Mouse (Mus musculus) embryonic facial prominence, embryonic 11.5 days (tissue): ENCODE results near the gene Pltp. TPM values are rescaled to one million over a fixed set of nuclear protein-coding genes. Genes with fewer than 3 reads are reported as not detected.

Experiments used
- ATAC-seq: fragments of 200-750 bp; cut with Nextera tagmentation; replicated peaks from 2 replicates; pipeline ENCODE4 v1.8.0; 2017; ENCODE audit warnings: low read depth; ENCODE audit not compliant: insufficient number of reproducible peaks, low FRiP score, low TSS enrichment
- DNase-seq: peaks from one replicate; pipeline ENCODE4 v3.0.0-alpha.2; 2015; ENCODE audit warnings: low spot score
- H3K27ac ChIP-seq: fragments of 300-500 bp; sonication (generic); replicated peaks from 2 replicates; pipeline ENCODE4 v1.5.1; 2014; ENCODE audit warnings: mild to moderate bottlenecking, low read depth, low read length, control low read depth
- H3K27me3 ChIP-seq: fragments of 300-500 bp; sonication (generic); 2 replicates; pipeline ENCODE4 v1.6.1; 2014; ENCODE audit warnings: mild to moderate bottlenecking, low read length, moderate library complexity, mixed read lengths; ENCODE audit not compliant: control insufficient read depth, insufficient read depth
- H3K36me3 ChIP-seq: fragments of 300-500 bp; sonication (generic); replicated peaks from 2 replicates; pipeline ENCODE4 v1.6.1; 2014; ENCODE audit warnings: low read depth, mild to moderate bottlenecking, low read length, moderate library complexity, mixed read lengths; ENCODE audit not compliant: control insufficient read depth, insufficient read depth
- H3K4me1 ChIP-seq: fragments of 300-500 bp; sonication (generic); 2 replicates; pipeline ENCODE4 v1.6.1; 2014; ENCODE audit warnings: low read length, mixed read lengths; ENCODE audit not compliant: control insufficient read depth, insufficient read depth
- H3K4me2 ChIP-seq: fragments of 300-500 bp; sonication (generic); 2 replicates; pipeline ENCODE4 v1.6.1; 2014; ENCODE audit warnings: low read depth, mild to moderate bottlenecking, control low read depth, low read length, moderate library complexity
- H3K4me3 ChIP-seq: fragments of 300-500 bp; sonication (generic); 2 replicates; pipeline ENCODE4 v1.5.1; 2014; ENCODE audit warnings: low read depth, low read length, control low read depth
- H3K9ac ChIP-seq: fragments of 300-500 bp; sonication (generic); replicated peaks from 2 replicates; pipeline ENCODE4 v1.6.1; 2014; ENCODE audit warnings: mild to moderate bottlenecking, control low read depth, low read length
- H3K9me3 ChIP-seq: fragments of 300-500 bp; sonication (generic); replicated peaks from 2 replicates; pipeline ENCODE4 v1.6.1; 2016; ENCODE audit warnings: mild to moderate bottlenecking, low read length, inconsistent platforms, mixed read lengths; ENCODE audit not compliant: control insufficient read depth
- WGBS: fragments of 180-500 bp; shearing (Covaris S2); extraction: QIAGEN DNeasy Blood & Tissue Kit; methylation state at CpG from one replicate; pipeline ENCODE4 v1.1.7; 2014; 5-methylcytosine and 5-hydroxymethylcytosine counted together
- polyA plus RNA-seq: library from polyadenylated mRNA; unstranded; fragments of >200 nt; fragmentation: Nextera tagmentation; extraction: Ambion mirVana; gene quantifications from 2 replicates; pipeline ENCODE4 v1.2.1, GENCODE M21; 2014

The Pltp gene
- polyA plus RNA-seq, 1 experiment from 2014 or later = 41.8 TPM

- ATAC-seq = no peak
- no peak overlapping the region for H3K9ac ChIP-seq
- H3K4me2 ChIP-seq = no peak overlapping the region
- no peaks in the 10 kb centered on the region; the same call in none of the 2 replicates for H3K36me3 ChIP-seq
- H3K4me3 ChIP-seq = no peak overlapping the region
- no peak overlapping the region for H3K27ac ChIP-seq
- 94% methylated on average over 17 of the region's 17 CpGs for WGBS
- no peaks in the 10 kb centered on the region for H3K27me3 ChIP-seq
- H3K9me3 ChIP-seq = no peaks in the 10 kb centered on the region
- no peaks in the 10 kb centered on the region for H3K4me1 ChIP-seq
- DNase-seq = no peak
Observed at GRCm38 (mm10) chr2:164825521-164825920, 32.0 kb downstream of the Pltp start.

GRCm38 (mm10) chr2:164823969-164824368 lies 33.5 kb downstream of the Pltp start:
- no peak overlapping the region for H3K4me2 ChIP-seq
- WGBS = 90% methylated on average over 4 of the region's 4 CpGs
- ATAC-seq = no peak
- no peak overlapping the region for H3K9ac ChIP-seq
- H3K9me3 ChIP-seq = no peaks in the 10 kb centered on the region
- H3K4me3 ChIP-seq = no peak overlapping the region
- no peak overlapping the region for H3K27ac ChIP-seq
- no peaks in the 10 kb centered on the region for H3K4me1 ChIP-seq
- H3K27me3 ChIP-seq = no peaks in the 10 kb centered on the region
- DNase-seq = no peak
- no peaks in the 10 kb centered on the region; the same call in none of the 2 replicates for H3K36me3 ChIP-seq

GRCm38 (mm10) chr2:164823181-164823585 lies 34.3 kb downstream of the Pltp start:
- Histone ChIP-seq H3K4me3 (peak overlapping the region; percentile 65), H3K27ac (peak overlapping the region; percentile 60; the same call in 1 of the 2 replicates), H3K4me1 (no peaks in the 10 kb centered on the region), H3K27me3 (no peaks in the 10 kb centered on the region), H3K4me2 (peak overlapping the region; percentile 43), H3K36me3 (no peaks in the 10 kb centered on the region; the same call in none of the 2 replicates), H3K9ac (peak overlapping the region; percentile 61), H3K9me3 (no peaks in the 10 kb centered on the region)
- 4% methylated on average over 10 of the region's 10 CpGs for WGBS
- ATAC-seq (peak; percentile 60), DNase-seq (peak; percentile 66)

GRCm38 (mm10) chr2:164822636-164823165 lies 34.8 kb downstream of the Pltp start, which contains the start of gene Zswim1:
Gene Zswim1, plus strand, starts transcription at chr2:164822686.
- Histone ChIP-seq H3K4me2 (peak within 1 kb of the TSS; percentile 43), H3K36me3 (no peaks in the 10 kb centered on the region; the same call in none of the 2 replicates), H3K27ac (peak within 1 kb of the TSS; percentile 60; the same call in 1 of the 2 replicates), H3K4me1 (no peaks in the 10 kb centered on the region), H3K27me3 (no peaks in the 10 kb centered on the region), H3K4me3 (peak within 1 kb of the TSS; percentile 65), H3K9me3 (no peaks in the 10 kb centered on the region), H3K9ac (peak within 1 kb of the TSS; percentile 61)
- ATAC-seq = peak; percentile 99
- peak; percentile 99 for DNase-seq
- 1% methylated on average over 32 of the region's 32 CpGs for WGBS

GRCm38 (mm10) chr2:164821060-164821459 lies 36.5 kb downstream of the Pltp start:
- H3K4me3 ChIP-seq = no peak overlapping the region
- H3K27ac ChIP-seq = no peak overlapping the region
- ATAC-seq = no peak
- H3K36me3 ChIP-seq = no peaks in the 10 kb centered on the region; the same call in none of the 2 replicates
- no peak for DNase-seq
- no peaks in the 10 kb centered on the region for H3K9me3 ChIP-seq
- WGBS = 84% methylated on average over 6 of the region's 6 CpGs
- H3K9ac ChIP-seq = no peak overlapping the region
- no peak overlapping the region for H3K4me2 ChIP-seq
- H3K27me3 ChIP-seq = no peaks in the 10 kb centered on the region
- no peaks in the 10 kb centered on the region for H3K4me1 ChIP-seq

- Histone ChIP-seq H3K9ac (no peak overlapping the region), H3K4me2 (no peak overlapping the region), H3K27me3 (no peaks in the 10 kb centered on the region), H3K36me3 (no peaks in the 10 kb centered on the region; the same call in 1 of the 2 replicates), H3K27ac (no peak overlapping the region), H3K4me3 (no peak overlapping the region), H3K4me1 (no peaks in the 10 kb centered on the region), H3K9me3 (no peaks in the 10 kb centered on the region)
- ATAC-seq = no peak
- WGBS = 48% methylated on average over 5 of the region's 5 CpGs
- DNase-seq = peak; percentile 22
Observed at GRCm38 (mm10) chr2:164817703-164818102, 39.8 kb downstream of the Pltp start.

- H3K4me3 ChIP-seq = no peak overlapping the region
- H3K27ac ChIP-seq = no peak overlapping the region
- no peaks in the 10 kb centered on the region for H3K9me3 ChIP-seq
- WGBS = 84% methylated on average over 6 of the region's 6 CpGs
- no peaks in the 10 kb centered on the region for H3K4me1 ChIP-seq
- H3K9ac ChIP-seq = no peak overlapping the region
- no peak overlapping the region for H3K4me2 ChIP-seq
- H3K36me3 ChIP-seq = no peaks in the 10 kb centered on the region; the same call in 1 of the 2 replicates
- no peaks in the 10 kb centered on the region for H3K27me3 ChIP-seq
- no peak for DNase-seq
- no peak for ATAC-seq
Observed at GRCm38 (mm10) chr2:164817206-164817605, 40.3 kb downstream of the Pltp start.

GRCm38 (mm10) chr2:164815821-164816220 lies 41.7 kb downstream of the Pltp start:
- Histone ChIP-seq H3K4me1 (no peaks in the 10 kb centered on the region), H3K9me3 (no peaks in the 10 kb centered on the region), H3K9ac (no peak overlapping the region), H3K27me3 (no peaks in the 10 kb centered on the region), H3K27ac (no peak overlapping the region), H3K4me3 (no peak overlapping the region), H3K4me2 (no peak overlapping the region), H3K36me3 (no peaks in the 10 kb centered on the region; the same call in 1 of the 2 replicates)
- DNase-seq (no peak), ATAC-seq (no peak)
- WGBS = 93% methylated on average over 8 of the region's 8 CpGs
